Mouse (Mus musculus) cerebellum, adult 9-11 months (tissue): ENCODE data around the gene Fancd2os.

ENCODE experiments used
- DNase-seq: peaks from one replicate; pipeline ENCODE4 v3.0.0; 2022

Gene Fancd2os

DNA sequence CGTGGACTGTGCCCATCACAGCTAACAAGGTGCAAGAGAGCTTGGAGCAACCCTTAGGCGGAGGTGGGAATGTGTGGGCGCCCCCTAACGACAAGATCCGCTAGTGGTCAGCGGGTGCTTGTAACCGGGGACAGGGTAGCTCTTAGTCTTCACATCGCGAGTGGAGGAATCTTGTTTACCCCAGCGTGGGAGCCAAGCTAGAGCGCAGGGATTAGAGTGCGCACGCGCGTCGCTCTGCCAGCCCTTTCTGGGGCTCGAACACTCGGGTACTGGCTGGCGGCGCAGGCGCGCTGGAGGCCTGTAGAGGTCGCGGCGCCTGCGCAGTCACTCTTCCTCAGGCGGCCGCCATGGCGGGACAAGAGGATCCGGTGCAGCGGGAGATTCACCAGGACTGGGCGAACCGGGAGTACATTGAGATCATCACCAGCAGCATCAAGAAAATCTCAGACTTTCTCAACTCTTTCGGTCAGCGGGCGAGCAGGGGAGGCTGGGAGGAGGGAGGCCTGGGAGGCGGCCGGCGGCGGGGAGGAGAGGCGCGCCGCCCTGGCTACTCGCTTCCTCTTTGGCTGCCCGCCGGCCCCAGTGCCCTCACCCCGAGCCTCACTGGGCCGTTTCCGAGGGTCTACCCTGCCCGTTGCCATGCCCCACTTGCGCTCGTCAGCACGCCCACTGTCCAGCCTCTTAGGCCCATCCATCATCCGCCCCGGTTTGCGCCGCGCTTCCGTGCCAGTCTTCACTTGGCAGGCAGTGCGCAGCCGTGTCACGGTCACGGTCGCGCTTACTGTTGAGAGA lies 4.1 kb upstream of the Fancd2os start, which contains the start of gene Brk1:
Gene Brk1 (plus strand): TSS at position 341 of the 792 bp plus-strand sequence.
- DNase-seq: peak; percentile 94

DNA sequence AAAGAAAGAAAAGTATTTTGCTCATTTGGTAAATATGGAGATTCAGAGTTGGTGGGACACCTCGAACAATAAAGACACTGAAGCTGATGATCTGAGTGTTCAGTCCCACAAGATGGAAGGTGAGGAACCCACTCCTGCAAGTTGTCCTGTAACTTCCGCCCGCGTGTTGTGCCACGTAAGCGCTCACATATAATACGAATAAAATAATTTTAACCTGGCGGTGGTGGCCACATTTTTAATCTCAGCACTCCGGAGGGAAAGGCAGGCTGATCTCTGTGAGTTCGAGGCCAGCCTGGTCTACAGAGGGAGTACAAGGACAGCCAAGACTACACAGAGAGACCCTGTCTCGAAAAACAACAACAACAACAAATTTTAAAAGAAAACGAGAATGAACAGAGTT lies 3.5 kb upstream of the Fancd2os start:
- DNase-seq: no peak

DNA sequence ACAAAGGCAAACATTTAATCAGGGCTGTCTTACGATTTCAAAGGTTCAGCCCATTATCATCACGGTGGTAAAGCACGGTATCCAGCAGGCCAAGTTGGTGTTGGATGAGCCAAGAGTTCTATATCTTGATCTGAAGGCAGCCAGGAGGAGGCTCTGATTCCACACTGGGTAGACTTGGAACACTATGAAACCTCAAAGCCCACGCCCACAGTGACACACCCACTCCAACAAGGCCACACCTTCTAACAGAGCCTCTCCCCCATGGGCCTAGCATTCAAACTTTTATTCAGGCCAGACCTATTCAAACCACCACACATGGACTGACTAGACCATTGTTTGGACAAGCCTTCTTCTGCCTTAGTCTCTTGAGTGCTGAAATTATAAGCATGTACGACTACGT lies 2.3 kb upstream of the Fancd2os start:
- DNase-seq: no peak

DNA sequence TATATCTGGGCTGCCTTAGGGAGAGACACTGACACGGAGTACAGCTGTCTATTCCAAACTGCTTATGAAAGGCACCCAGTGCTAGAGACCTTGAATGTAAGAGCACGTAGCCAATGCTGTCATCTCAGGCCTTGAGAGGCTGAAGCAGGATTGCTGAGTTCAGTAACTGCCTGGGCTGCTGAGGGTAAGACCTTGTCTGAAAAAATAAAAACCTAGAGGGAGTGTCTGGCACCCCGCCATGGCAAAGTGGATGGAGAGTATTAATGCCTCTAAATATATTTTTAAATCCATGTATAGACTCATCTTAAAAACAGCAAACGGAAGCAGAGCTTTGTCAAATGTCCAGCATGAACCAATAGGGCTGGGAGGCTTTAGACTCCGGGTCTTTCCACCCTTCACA lies 682 bp downstream of the Fancd2os start:
- DNase-seq: no peak

DNA sequence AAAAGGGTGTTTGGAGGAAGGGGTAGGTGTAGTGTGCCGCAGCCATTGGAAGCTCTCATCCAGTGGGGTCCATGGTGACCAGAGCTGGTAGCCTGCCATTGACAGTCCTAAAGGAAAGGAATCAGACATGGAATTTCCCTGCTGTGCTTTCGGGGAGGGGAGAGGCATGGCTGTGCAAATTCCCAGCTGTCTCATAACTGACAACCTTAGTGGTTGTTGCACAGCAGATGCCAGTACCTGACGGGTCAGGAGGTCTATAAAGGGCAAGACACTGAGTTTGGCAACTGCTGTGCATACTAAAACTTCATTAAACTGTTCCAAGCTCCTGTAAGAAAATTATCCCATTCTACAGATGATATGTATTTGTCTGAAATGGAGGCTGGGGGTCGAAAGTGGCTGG lies 2.6 kb downstream of the Fancd2os start:
- DNase-seq: no peak

DNA sequence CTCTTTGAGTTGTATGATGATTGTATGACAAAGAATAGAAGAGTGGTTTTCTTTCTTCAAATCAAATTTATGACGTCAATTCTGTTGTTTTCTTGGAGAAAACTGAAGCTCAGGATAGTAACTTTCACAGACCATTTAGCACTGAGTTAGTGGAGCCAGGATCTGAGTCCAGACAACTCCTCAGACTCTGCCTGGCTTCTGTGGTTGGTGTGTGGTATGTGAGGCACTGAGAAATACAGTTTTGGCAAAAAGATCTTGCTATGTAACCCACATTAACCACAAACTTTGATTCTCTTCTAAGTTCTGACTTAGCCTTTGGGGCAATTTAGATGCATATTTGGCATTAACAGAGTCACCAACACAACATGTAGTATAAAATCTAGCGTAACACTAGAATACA lies 7.9 kb downstream of the Fancd2os start:
- DNase-seq: no peak

DNA sequence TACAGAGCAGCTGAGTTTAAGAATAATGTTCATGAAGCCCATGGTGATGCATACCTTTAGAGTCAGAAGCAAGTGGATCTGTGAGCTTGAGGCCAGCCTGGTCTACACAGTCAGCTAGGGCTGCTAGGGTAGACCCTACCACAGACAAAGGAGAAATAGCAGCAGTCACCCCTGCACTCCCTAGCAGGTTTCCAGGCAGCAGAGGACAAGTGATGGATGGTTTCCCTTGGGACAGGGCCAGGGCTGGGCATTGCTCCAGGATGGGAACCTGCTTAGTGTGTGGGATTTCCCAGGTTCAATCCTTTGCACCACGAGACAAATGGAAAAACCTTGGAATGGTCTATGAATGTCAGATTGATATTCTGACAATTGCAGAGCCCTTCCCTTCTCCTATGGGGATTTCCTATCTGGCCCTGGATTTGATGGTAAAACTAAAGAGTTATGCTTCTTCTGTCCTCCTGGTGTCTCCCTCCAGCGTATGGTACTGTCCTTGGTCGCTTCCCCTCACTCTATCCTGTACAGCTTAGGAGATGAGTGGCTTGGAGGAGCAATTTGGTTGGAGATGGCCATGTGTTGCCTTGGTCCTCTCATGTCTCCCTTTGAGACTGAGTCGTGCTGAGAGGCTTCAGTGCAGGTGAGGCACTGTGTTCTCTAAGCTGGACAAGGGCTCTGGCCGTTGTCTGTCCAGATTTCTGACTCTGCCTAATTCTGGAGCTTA lies 13.9 kb downstream of the Fancd2os start:
- no peak for DNase-seq

DNA sequence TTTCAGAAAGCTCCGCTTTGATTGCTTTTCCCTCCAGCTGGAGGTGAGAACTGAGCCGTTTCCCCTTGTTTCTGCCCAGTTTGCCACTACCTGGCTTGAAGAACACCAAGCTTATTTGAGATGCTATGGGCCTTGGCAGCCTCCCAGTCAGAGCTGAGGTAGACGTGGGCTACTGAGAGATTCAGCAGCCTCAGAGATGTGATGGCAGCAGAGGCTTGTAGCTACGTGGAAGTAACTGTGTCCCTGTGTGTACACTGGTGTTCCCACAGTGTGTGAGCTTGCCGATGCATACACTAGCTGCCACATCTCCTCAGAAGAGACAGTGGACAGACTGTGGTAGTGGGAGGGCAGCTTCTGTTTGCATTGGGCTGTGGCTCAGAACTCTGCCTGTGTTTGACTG lies 15.4 kb downstream of the Fancd2os start:
- DNase-seq: no peak

DNA sequence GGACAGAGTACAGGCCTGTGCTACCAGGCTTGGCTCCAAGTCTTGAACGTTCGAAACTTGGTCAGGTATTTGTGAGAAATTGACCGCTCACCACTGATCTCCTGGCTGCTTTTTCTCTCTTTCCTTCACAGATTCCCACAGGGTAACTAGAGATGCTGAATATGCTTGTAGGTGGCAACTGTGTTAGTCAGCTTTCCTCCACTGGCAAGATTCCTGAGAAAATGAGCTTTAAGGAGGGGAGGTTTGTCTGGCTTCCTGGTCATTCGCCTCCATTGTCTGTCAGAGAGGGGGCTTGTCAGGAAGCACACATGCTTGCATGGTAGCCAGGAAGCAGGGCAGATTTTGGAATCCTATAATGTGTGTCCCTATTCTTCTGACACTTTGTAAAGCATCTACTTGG lies 17.5 kb downstream of the Fancd2os start:
- no peak for DNase-seq

DNA sequence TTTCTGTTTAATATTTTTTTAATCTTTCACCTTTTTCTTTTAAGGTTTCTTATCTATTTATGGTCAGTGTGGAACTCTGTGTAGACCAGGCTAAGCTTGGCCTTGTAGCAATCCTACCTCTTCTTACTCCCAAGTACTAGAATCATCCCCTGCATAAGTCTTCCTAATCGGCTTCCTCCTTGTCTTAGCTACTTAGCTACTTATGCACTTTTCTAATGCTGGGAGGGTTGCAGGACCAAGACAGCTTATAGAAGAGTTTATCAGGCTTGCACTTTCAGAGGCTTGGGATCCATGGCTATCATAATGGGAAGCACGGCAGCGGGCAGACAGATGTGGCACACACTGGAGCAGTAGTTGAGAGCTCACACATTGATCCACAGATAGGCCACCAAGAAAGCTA lies 21.2 kb downstream of the Fancd2os start:
- DNase-seq: no peak

DNA sequence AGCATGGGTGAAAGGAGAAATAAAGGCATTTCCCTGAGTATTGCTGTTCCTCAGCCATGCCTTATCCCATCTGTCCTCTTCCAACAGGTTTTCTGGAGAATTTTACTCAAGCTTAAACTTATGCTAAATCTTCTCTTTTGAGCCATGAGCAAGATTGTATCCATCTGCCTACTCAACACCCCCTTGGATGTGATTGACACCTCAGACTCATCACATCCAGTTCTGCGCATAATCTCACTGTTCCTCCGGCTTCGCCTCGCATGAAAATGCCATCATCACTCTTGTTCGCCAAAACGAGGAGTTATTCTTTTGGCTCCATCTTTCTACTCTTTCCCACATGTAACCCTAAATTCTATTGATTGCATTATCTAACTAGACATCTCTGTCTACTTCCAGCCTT lies 24.5 kb downstream of the Fancd2os start:
- no peak for DNase-seq

DNA sequence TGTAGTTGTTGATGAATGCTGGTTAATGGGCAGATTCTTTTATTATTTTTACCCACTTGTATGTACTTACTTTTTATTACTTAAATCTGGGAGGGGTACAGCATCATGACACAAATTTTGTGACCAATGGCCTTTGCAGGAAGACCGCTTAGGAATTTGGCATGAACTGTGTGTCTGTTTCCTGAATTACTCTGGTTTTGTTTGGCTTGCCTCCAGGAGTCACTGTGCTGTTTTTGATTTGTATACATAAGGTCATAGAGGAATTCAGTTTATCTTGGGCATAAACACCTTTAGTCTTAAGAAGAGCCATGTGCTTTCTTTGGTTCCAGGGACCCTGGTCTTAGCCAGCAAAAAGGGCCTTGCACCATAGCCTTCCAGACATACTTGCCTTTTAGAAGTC lies 36.0 kb downstream of the Fancd2os start:
- DNase-seq: no peak

DNA sequence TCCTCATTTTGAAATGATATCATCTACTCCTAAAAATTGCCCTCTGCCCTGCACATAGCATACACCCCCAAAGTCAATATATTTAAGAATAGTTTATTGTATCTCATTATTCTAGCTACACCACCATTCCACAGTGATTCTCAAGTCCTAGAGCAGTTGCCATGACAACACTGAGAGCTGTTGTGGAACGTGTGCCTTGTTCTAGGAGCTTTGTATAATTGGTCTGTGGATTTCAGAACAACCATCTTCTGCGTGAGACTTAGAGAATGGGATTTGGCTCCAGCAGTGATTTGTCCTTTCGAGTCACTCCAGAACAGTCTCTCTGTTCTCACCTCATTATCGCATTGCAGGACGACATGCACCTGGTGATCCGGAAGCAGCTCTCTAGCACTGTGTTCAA lies 40.8 kb downstream of the Fancd2os start:
- DNase-seq: no peak
